Mouse (Mus musculus) 3134 (cell line): ENCODE results near the gene Hck.

ENCODE experiments used
- DNase-seq: peaks from one replicate; pipeline ENCODE4 v3.0.0-alpha.2; 2011; ENCODE audit warnings: low spot score; ENCODE audit not compliant: insufficient read length; ENCODE audit errors: extremely low read depth

Gene Hck

GRCm38 (mm10) chr2:153191242-153191641 is 83.0 kb downstream of the Hck start:
- no peak for DNase-seq

- DNase-seq = no peak
These were observed 86.0 kb downstream of the Hck start for GRCm38 (mm10) chr2:153194255-153194654.

DNA sequence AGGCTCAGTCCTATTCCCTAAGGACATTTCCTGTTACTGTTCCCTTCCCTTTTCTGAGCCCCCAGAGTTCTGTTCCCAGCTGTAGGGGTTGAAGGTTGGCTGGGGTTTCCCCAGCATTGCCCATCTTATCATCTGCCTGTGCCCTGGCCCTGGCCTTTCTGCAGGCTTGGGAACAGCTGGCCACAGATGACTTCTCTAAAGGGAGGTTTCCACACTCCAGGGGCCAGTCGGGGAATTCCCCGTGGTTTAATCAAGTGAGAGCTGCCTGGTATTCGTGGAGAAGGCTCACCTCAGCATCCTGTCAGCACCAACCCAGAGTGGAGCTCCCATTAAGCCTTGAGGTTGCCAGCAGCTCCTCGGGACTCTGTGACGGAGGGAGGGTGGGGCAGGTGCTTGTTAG is 90.2 kb downstream of the Hck start:
- DNase-seq = no peak

DNA sequence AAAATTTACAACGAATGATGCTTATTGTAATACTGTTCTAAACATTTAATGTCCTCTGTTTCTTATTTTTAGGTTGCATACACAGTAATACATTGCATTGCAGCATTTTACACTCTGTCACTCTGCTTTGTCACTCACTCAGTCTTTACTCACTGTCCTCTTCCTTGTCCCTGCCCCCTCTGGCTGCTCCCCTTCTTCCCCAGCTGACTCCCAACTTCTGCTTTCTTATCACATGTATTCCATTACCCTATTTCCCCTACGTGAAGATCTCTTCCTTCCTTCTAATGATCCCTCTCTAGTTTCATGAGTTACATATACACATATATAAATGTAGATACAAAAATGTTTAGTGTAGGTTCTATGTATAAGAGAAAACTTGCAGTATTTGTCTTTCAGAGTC is 90.8 kb downstream of the Hck start:
- DNase-seq = no peak
